Mouse (Mus musculus) urinary bladder, postnatal 0 days (tissue): ENCODE data around the gene Agbl2. TPM values are rescaled to one million over a fixed set of nuclear protein-coding genes. Genes with fewer than 3 reads are reported as not detected.

ENCODE experiments used
- polyA plus RNA-seq: library from polyadenylated mRNA; unstranded; fragments of >200 nt; fragmentation: Nextera tagmentation; extraction: Ambion mirVana; gene quantifications from 2 replicates; pipeline ENCODE4 v1.2.1, GENCODE M21; 2015

The Agbl2 gene
- polyA plus RNA-seq = 0.83 and 1.0 TPM in 2 replicates

DNA sequence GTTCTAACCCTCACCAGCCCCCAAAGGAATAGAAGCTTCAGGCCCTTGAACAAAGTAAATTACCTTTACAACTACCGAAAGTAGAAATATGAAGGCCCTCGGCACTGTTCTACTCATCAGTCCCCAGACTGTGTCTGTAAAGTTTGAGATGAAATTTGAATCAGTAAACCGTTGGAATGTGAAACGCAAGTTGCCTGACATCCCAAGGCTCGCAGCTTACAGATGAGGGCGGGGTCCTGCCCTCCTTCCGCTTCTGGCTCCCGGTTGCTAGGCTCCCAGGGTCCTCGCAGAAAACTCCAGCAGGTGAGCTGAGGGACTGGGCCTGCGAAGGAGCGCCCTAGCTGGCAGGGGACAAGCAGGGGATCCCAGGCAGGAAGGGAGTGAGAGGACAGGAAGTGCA lies at the start of gene Agbl2:
Agbl2 (plus strand) TSS at position 270 of the 400 bp plus-strand sequence.

DNA sequence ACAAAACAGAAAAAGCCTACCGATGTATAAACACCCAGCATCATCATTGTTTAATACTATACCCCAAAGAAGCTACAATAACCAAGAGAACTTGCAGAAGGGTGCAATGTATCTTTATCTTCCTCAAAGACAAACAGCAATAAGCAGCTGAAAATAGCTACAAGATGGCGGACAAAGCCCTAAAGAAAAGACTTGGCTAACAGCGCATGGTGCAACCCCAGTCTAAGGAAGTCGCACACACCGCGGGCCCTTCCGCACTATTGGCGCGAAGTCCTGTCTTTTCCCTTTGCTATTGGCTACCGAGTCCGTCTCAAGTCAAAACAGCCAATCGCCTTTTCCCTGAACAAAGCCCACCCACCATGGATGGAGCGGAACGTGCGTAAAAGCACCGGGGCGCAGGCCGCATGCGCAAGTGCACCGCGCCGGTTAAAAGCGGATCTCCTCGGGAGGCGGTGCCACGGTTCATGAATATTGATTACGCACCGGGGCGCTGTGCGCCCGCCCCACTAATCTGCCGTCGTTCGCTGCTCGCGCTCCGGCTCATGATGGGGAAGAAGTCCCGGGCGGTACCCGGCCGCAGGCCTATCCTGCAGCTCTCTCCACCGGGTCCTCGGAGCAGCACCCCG lies 37.4 kb upstream of the Agbl2 start, which contains the start of gene Fnbp4:
Fnbp4 (plus strand) TSS at position 318 of the 626 bp plus-strand sequence.

DNA sequence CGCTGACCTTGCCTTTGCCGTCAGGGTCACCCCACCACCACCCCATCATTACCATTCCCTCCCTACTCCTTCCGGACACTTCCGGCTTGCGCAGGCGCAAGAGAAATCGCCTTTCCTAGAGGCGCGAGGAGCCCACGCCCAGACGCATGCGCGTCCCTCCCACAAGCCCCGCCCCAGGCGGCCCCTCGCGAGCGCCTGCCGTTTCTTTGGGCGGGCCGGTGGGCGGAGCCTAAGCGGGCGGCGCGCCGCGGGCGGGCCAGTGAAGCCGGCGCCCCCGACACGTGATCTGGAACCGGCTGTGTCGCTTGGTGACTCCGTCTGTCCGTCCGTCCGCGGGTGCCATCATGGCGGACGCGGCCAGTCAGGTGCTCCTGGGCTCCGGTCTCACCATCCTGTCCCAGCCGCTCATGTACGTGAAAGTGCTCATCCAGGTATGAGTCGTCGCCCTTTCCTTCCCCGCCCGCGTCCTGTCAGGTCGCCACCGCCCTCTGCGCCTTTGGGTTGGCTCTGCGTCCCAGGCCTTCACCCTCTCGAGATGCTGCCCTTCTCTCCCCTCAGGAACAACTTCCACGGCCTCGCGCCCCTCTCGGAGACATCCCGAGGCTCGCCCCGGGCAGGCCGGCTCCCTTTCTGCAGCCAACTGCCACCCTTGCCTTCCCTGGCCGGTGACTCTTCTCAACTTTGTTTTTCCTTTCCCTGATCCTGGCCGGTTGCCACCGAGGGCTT lies 64.6 kb downstream of the Agbl2 start, which contains the start of gene Mtch2:
Mtch2 (plus strand) TSS at position 201 of the 726 bp plus-strand sequence.

Other genes with a start within 250 kb of the Agbl2 start
- gene Ptprj, start 202.1 kb upstream of the Agbl2 start, polyA plus RNA-seq = 1.8 and 1.9 TPM in 2 replicates
- 12.5 and 14.4 TPM in 2 replicates for gene Nup160, start 105.5 kb upstream of the Agbl2 start, polyA plus RNA-seq
- gene Fnbp4, start 37.4 kb upstream of the Agbl2 start, polyA plus RNA-seq = 29.6 and 33.0 TPM in 2 replicates
- 164 and 168 TPM in 2 replicates for gene Mtch2, start 64.4 kb downstream of the Agbl2 start, polyA plus RNA-seq
- 7.4 TPM in 2 replicates for gene C1qtnf4, start 103.1 kb downstream of the Agbl2 start, polyA plus RNA-seq
- gene Kbtbd4, start 122.0 kb downstream of the Agbl2 start, polyA plus RNA-seq = 13.5 and 15.0 TPM in 2 replicates
- gene Ndufs3, start 122.1 kb downstream of the Agbl2 start, polyA plus RNA-seq = 188 and 191 TPM in 2 replicates
- gene Celf1, start 157.7 kb downstream of the Agbl2 start, polyA plus RNA-seq = 56.2 and 64.0 TPM in 2 replicates